Mouse (Mus musculus) midbrain, embryonic 15.5 days (tissue): ENCODE measurements at regions not wholly inside any gene's neighbourhood (a gene's known extent, or its start where the extent isn't known, plus 50 kb on each side); places are given as distances from the start of the nearest gene placed in this dataset.
A peak's percentile ranks its signal among the peaks of the same experiment; 100 is the strongest.

Source experiments
- ATAC-seq: fragments of 200-750 bp; cut with Nextera tagmentation; replicated peaks from 2 replicates; pipeline ENCODE4 v1.8.0; 2017; ENCODE audit warnings: moderate TSS enrichment
- H3K27ac ChIP-seq: fragments of 300-500 bp; sonication (generic); 2 replicates; pipeline ENCODE4 v1.5.1; 2015; ENCODE audit warnings: mild to moderate bottlenecking, inconsistent platforms
- H3K27me3 ChIP-seq: fragments of 300-500 bp; sonication (generic); replicated peaks from 2 replicates; pipeline ENCODE4 v1.6.1; 2015; ENCODE audit warnings: inconsistent platforms
- H3K36me3 ChIP-seq: fragments of 300-500 bp; sonication (generic); replicated peaks from 2 replicates; pipeline ENCODE4 v1.6.1; 2015; ENCODE audit warnings: inconsistent platforms
- H3K4me1 ChIP-seq: fragments of 300-500 bp; sonication (generic); 2 replicates; pipeline ENCODE4 v1.6.1; 2015; ENCODE audit warnings: inconsistent platforms
- H3K4me2 ChIP-seq: fragments of 300-500 bp; sonication (generic); 2 replicates; pipeline ENCODE4 v1.6.1; 2015; ENCODE audit warnings: inconsistent platforms, mild to moderate bottlenecking, moderate library complexity
- H3K4me3 ChIP-seq: fragments of 300-500 bp; sonication (generic); 2 replicates; pipeline ENCODE4 v1.5.1; 2015; ENCODE audit warnings: mild to moderate bottlenecking, inconsistent platforms
- H3K9ac ChIP-seq: fragments of 300-500 bp; sonication (generic); 2 replicates; pipeline ENCODE4 v1.6.1; 2015; ENCODE audit warnings: mild to moderate bottlenecking, inconsistent platforms
- H3K9me3 ChIP-seq: fragments of 300-500 bp; sonication (generic); 2 replicates; pipeline ENCODE4 v1.6.1; 2016; ENCODE audit warnings: inconsistent platforms
- WGBS: fragments of 180-500 bp; shearing (Covaris S2); methylation state at CpG from one replicate; pipeline ENCODE4 v1.1.7; 2015; ENCODE audit warnings: mixed read lengths; 5-methylcytosine and 5-hydroxymethylcytosine counted together

DNA sequence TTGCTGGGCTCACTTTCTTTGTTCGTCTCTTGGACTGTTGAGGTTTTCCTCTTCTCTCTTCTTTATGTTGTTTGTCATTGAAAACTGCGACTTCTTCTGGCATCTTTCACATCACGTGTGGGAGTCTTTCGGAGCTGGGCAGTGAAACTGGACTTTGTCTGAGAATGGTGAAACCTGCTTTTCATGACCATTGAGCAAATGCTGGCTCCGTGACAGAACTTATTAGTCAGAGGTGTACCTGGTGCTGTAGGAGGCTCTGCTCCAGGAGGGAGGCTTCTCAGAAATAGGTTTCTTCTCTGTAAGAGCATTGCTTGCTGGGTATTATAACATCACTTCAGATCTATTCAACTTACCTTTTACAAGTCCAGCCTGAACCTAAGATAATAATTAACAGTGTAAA lies 122.4 kb downstream of the Amer2 start:
- 93% methylated on average over 5 of the region's 5 CpGs for WGBS
- ATAC-seq, result no peak
- no peaks in the 10 kb centered on the region for H3K4me1 ChIP-seq

DNA sequence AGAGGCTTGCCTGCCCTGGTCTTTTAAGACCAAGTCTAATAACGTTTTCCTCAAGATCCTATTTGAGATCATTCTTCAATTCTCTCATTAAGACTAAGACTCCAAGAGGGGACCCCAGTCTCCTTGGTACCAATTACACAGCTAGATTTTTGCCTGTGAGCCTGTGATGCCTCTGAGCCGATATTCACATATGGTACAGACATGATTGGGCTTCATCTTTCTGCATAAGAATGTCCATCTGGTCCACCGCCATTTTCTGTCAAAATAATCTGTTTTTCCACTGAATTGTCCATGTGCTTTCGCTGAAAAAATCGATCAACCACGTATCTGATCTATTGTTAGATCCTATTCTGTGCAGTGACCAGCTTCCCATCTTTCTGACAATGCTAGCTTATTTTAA lies 129.5 kb downstream of the Amer2 start:
- Histone ChIP-seq H3K27me3 (no peaks in the 10 kb centered on the region), H3K4me2 (no peak overlapping the region)

More for the DNA sequence above, 122.4 kb downstream of the Amer2 start:
- Histone ChIP-seq H3K4me2 (no peak overlapping the region), H3K36me3 (no peaks in the 10 kb centered on the region), H3K27ac (no peak overlapping the region), H3K4me3 (no peak overlapping the region), H3K27me3 (no peaks in the 10 kb centered on the region), H3K9ac (no peak overlapping the region), H3K9me3 (no peaks in the 10 kb centered on the region)

DNA sequence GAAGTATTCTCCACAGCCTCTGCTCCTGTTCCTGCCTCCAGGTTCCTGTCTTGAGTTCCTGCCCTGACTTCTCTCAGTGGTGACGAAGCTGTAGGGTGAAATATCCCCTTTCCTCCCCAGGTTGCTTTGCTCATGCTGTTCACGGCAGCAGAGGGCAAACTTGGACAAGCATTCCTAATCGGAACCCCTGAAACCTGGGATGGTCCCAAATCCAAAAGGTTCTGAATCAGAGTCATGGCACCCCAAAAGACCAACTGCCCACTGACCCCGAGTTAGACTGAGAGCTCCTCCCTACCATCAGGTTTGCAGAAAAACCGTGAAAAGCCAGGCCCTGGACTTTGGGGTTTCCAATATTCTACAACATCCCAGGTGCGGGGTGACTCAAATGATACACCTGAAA lies 128.7 kb upstream of the Spata13 start:
- H3K36me3 ChIP-seq, result no peaks in the 10 kb centered on the region
- no peaks in the 10 kb centered on the region for H3K4me1 ChIP-seq
- no peak overlapping the region for H3K4me2 ChIP-seq
- H3K27ac ChIP-seq, result no peak overlapping the region
- no peaks in the 10 kb centered on the region for H3K27me3 ChIP-seq
- 91% methylated on average over 6 of the region's 6 CpGs for WGBS
- ATAC-seq, result no peak
- H3K4me3 ChIP-seq, result no peak overlapping the region
- H3K9me3 ChIP-seq, result no peaks in the 10 kb centered on the region
- H3K9ac ChIP-seq, result no peak overlapping the region

More for the DNA sequence above, 129.5 kb downstream of the Amer2 start:
- Histone ChIP-seq H3K27ac (no peak overlapping the region), H3K4me3 (no peak overlapping the region), H3K4me1 (no peaks in the 10 kb centered on the region), H3K36me3 (no peaks in the 10 kb centered on the region), H3K9me3 (no peaks in the 10 kb centered on the region), H3K9ac (no peak overlapping the region)
- WGBS, result 76% methylated on average over 6 of the region's 6 CpGs
- ATAC-seq, result no peak

DNA sequence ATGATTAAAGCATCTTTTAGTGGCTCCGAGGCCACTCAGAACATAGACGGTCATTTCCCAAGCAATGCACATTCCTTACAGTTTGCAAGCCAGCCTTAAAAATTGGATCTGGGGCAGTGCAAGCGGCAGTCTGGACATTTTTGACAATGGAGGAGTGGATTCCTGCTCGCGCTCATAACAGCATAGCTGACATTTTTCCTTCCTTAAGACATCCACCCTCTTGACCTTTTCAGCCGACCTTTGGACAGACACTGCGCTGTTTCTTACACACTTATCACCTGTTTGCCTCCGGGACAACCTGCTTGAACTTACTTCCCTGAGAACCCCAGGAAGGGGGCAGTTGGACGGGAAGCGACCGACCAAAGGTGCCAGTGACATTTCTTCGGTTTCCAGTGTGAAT lies 127.5 kb upstream of the Spata13 start:
- no peak overlapping the region for H3K9ac ChIP-seq
- ATAC-seq, result no peak
- H3K27ac ChIP-seq, result no peak overlapping the region
- no peak overlapping the region for H3K4me2 ChIP-seq
- no peaks in the 10 kb centered on the region for H3K27me3 ChIP-seq
- H3K4me1 ChIP-seq, result no peaks in the 10 kb centered on the region
- H3K4me3 ChIP-seq, result no peak overlapping the region
- H3K9me3 ChIP-seq, result no peaks in the 10 kb centered on the region
- WGBS, result 87% methylated on average over 12 of the region's 12 CpGs
- H3K36me3 ChIP-seq, result no peaks in the 10 kb centered on the region

DNA sequence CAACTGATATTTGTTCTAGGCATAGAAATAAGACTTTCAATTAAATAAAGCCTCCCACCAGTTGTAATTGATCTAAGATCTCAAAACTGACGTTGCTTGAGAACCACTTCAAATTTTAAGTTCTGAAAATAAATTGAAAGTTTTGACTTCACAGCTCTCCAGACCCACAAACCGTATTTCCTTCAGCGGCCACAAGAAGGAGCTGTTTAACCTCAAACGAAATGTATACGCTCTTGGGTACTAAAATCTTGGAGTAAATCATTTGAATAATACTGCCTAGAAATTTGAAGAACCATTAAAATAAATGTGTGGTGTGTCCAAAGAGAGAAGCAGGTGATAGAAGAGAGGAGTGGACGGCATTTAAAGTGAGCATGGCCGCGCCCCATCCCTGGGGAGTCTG lies 120.2 kb upstream of the Spata13 start:
- no peak for ATAC-seq
- Histone ChIP-seq H3K36me3 (no peaks in the 10 kb centered on the region), H3K27me3 (no peaks in the 10 kb centered on the region), H3K9me3 (no peaks in the 10 kb centered on the region), H3K4me2 (no peak overlapping the region), H3K27ac (no peak overlapping the region), H3K4me1 (0 out of 2 replicates have a peak, but pooled peaks cover 3% of the 10 kb centered on the region), H3K9ac (no peak overlapping the region), H3K4me3 (no peak overlapping the region)
- 27% methylated on average over 8 of the region's 8 CpGs for WGBS

DNA sequence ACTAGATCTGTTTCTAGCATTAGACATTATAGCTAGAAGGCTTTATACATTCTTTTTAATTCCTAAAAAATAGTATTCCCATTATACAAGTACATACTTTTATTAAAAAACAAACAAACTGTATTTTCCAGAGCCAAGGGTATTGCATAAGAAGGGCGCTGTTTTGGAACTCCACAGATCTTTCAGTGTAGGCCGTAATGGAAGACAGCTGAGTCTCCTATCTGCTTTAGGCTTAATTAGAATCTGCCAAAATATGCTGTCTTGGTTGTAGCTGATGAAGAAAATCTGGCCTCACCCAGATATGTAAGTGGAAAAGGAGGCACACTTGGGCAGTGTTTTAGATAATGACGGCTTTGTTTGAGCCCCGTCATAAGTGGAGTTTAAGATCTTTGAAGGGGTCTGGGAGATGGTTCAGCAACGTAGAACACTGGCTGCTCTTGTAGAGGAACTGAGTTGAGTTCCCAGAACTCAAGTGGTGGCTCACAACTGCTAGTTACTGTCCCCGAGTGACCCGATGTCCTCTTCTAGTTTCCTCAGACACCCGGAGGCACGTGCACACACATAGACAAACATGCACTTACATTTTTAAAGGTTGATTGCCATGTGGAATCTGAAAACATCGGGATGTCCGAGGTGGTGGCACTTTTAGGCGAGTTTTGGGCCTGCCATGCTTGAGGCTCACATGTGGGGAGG lies 118.6 kb upstream of the Spata13 start:
- Histone ChIP-seq H3K4me2 (no peak overlapping the region), H3K27me3 (no peaks in the 10 kb centered on the region), H3K9me3 (no peaks in the 10 kb centered on the region), H3K4me1 (0 out of 2 replicates have a peak, but pooled peaks cover 3% of the 10 kb centered on the region), H3K9ac (no peak overlapping the region), H3K27ac (no peak overlapping the region), H3K4me3 (no peak overlapping the region), H3K36me3 (no peaks in the 10 kb centered on the region)
- no peak for ATAC-seq
- WGBS, result 89% methylated on average over 12 of the region's 12 CpGs

DNA sequence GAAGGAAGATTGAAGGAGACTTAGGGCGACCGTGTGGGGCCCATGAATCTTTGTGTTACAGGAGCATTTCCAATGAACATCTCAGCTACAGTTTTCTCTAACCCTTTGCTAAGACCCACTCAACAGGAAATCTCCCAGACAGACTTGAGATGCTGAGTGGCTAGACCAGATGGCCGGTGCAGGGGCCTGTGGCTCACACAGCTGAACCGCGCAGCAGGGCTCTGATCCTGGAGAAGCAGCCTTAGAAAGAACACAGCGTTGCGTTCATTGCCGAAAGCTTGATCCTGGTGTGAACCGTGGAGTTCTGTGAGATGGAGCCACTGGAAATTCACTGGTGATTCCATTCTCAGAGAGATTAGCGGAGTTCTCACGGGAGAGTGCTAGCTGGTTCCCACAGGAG lies 115.9 kb upstream of the Spata13 start:
- Histone ChIP-seq H3K9ac (no peak overlapping the region), H3K4me1 (0 out of 2 replicates have a peak, but pooled peaks cover 3% of the 10 kb centered on the region), H3K36me3 (no peaks in the 10 kb centered on the region), H3K9me3 (no peaks in the 10 kb centered on the region), H3K4me3 (no peak overlapping the region), H3K27me3 (no peaks in the 10 kb centered on the region), H3K4me2 (no peak overlapping the region), H3K27ac (no peak overlapping the region)
- 95% methylated on average over 11 of the region's 11 CpGs for WGBS
- no peak for ATAC-seq

DNA sequence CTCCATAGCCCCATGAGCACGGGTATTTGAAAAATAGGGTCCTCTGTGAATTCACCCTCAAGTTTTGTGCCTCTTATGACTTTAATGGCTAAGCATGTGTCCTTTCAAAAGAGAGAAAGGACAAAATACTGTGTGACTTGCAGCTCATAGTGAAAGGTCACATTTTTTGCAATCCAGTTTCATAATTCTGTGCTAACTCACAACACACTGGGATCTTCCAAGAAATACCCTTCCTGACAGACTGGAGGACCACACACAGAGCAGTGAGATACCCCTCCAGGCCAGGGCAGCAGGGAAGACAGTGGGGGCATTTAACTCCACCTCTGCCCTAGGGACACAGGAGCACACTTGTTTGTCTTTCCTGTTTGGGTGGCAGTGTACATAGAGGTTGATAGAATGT lies 110.8 kb upstream of the Spata13 start:
- H3K4me2 ChIP-seq, result no peak overlapping the region
- H3K4me1 ChIP-seq, result no peaks in the 10 kb centered on the region
- WGBS, result 65% methylated on average over 1 of the region's 1 CpGs
- no peaks in the 10 kb centered on the region for H3K9me3 ChIP-seq
- ATAC-seq, result no peak
- H3K9ac ChIP-seq, result no peak overlapping the region
- H3K27ac ChIP-seq, result no peak overlapping the region
- H3K4me3 ChIP-seq, result no peak overlapping the region
- no peaks in the 10 kb centered on the region for H3K36me3 ChIP-seq
- H3K27me3 ChIP-seq, result no peaks in the 10 kb centered on the region

DNA sequence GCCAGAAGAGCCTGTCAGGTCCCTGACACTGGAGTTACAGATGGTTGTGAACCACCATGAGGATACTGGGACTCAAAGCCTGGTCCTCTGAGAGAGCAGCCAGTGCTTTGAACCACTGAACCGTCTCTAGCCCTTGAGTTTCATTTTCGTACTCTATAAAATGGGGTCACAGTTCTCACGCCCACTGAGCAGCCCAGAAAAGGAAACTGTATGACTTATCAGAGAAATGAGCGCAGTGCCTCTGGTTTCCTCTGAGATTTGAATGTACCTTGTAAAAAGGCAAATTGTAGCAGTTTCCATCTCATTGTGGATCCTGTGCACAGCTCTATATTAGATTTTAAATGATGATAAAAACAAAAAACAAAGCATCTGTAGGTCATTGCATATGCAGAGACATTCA lies 108.9 kb upstream of the Spata13 start:
- no peak for ATAC-seq
- no peak overlapping the region for H3K4me2 ChIP-seq
- H3K9me3 ChIP-seq, result no peaks in the 10 kb centered on the region
- peaks cover 1% of the 10 kb centered on the region; the same call in 1 of the 2 replicates for H3K4me1 ChIP-seq
- no peak overlapping the region for H3K4me3 ChIP-seq
- H3K9ac ChIP-seq, result no peak overlapping the region
- H3K36me3 ChIP-seq, result no peaks in the 10 kb centered on the region
- no peak overlapping the region for H3K27ac ChIP-seq
- H3K27me3 ChIP-seq, result no peaks in the 10 kb centered on the region
- 80% methylated on average over 4 of the region's 4 CpGs for WGBS

DNA sequence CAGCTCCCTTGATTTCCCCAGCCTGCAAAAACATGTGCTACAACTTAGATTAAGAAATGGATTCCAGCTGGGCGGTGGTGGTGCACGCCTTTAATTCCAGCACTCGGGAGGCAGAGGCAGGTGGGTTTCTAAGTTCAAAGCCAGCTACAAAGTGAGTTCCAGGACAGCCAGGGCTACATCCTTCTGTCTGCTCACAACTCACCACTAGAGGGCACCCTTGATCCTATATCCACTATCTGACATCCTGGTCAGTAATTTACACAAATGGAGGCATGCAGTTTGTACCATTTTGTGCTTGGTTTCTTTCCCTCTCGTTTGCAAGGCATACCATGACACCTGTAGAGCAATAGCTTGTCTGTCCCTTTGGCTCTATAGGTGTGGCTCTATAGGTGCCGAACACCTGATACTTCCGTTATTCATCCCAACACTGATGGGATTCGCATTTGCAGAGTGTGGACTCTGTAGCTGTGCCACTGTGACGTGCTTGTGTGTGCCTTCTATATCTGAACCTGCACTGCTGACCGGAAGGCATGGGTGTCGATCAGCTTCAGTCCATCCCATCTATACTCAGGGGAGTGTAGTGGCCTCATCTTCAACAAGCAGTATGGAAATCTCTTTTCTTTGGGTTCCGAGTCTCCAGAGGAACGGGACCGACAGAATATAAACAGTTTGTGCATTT lies 108.4 kb upstream of the Spata13 start:
- ATAC-seq, result peak; percentile 73
- 71% methylated on average over 13 of the region's 13 CpGs for WGBS
- no peak overlapping the region for H3K4me2 ChIP-seq
- H3K27ac ChIP-seq, result no peak overlapping the region
- no peaks in the 10 kb centered on the region for H3K9me3 ChIP-seq
- H3K36me3 ChIP-seq, result no peaks in the 10 kb centered on the region
- no peak overlapping the region for H3K9ac ChIP-seq
- H3K4me3 ChIP-seq, result no peak overlapping the region
- no peaks in the 10 kb centered on the region for H3K27me3 ChIP-seq
- H3K4me1 ChIP-seq, result peaks cover 7% of the 10 kb centered on the region; the same call in 1 of the 2 replicates

DNA sequence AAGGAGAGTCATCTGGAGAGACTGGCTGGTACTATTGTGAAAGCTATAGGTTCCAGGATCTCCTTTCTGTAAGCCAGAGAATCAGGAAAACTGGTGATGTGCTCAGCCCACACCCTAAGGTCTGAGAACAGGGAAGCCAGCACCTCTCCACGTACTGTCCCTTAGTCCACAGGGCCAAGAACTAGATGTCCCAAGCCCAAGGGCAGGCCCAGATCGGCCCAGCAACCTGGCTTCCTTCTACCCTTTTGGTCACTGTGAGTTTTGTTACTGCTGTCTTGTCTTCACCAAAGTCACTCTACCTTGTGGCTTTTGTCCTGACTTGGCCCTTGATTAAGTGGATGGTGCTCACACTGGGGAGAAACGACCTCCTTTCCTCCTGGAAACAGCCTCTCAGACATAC lies 107.8 kb upstream of the Spata13 start:
- H3K4me2 ChIP-seq, result no peak overlapping the region
- no peak overlapping the region for H3K4me3 ChIP-seq
- no peaks in the 10 kb centered on the region for H3K36me3 ChIP-seq
- H3K9ac ChIP-seq, result no peak overlapping the region
- WGBS, result 83% methylated on average over 3 of the region's 3 CpGs
- H3K27me3 ChIP-seq, result no peaks in the 10 kb centered on the region
- H3K9me3 ChIP-seq, result no peaks in the 10 kb centered on the region
- ATAC-seq, result no peak
- H3K4me1 ChIP-seq, result peaks cover 8% of the 10 kb centered on the region; the same call in 1 of the 2 replicates
- no peak overlapping the region for H3K27ac ChIP-seq

DNA sequence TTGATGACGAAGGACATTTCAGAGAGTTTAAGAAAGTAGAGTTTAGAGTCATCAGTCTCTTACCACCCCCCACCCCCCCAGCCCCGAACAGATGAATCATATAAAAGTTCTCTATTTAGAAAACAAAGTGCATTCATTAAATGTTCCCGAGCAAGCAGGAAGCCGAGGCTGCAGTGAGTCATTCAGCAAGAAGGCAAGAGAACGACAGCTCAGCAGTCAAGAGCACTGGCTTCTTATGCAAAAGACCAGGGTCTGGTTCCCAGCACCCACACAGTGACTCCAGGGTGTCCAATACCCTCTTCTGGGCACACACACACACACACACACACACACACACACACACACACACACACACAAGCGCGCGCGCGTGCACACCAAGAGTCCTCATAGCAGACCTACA lies 107.0 kb upstream of the Spata13 start:
- Histone ChIP-seq H3K4me3 (no peak overlapping the region), H3K9ac (no peak overlapping the region), H3K36me3 (no peaks in the 10 kb centered on the region), H3K9me3 (0 out of 2 replicates have a peak, but pooled peaks cover 3% of the 10 kb centered on the region), H3K27me3 (no peaks in the 10 kb centered on the region), H3K27ac (no peak overlapping the region), H3K4me2 (no peak overlapping the region), H3K4me1 (peaks cover 8% of the 10 kb centered on the region; the same call in 1 of the 2 replicates)
- ATAC-seq, result no peak
- WGBS, result 81% methylated on average over 10 of the region's 10 CpGs

DNA sequence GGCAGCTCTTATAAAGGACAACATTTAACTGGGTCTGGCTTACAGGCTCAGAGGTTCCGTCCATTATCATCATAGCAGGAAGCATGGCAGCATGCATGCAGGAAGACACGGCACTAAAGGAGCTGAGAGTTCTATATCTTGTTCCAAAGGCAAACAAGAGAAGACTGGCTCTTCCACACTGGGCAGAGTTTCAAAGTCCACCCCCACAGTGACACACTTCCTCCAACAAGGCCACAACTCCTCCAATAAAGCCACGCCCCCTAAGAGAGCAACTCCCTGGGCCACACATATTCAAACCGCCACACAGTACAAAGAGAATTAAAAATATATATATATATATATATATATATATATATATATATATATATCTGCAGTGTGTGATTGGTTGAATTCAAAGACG lies 105.8 kb upstream of the Spata13 start:
- Histone ChIP-seq H3K27me3 (no peaks in the 10 kb centered on the region), H3K27ac (no peak overlapping the region), H3K36me3 (no peaks in the 10 kb centered on the region), H3K4me2 (no peak overlapping the region), H3K4me1 (peaks cover 11% of the 10 kb centered on the region; the same call in 1 of the 2 replicates), H3K9me3 (0 out of 2 replicates have a peak, but pooled peaks cover 4% of the 10 kb centered on the region), H3K4me3 (no peak overlapping the region), H3K9ac (no peak overlapping the region)
- 94% methylated on average over 5 of the region's 5 CpGs for WGBS
- no peak for ATAC-seq
